Mouse (Mus musculus) forebrain, postnatal 0 days (tissue): Measurements from ENCODE around the gene Gm28038. TPM values are rescaled to one million over a fixed set of nuclear protein-coding genes. Genes with fewer than 3 reads are reported as not detected.

Experiments
- ATAC-seq: fragments of 200-750 bp; cut with Nextera tagmentation; 2 replicates; pipeline ENCODE4 v1.8.0; 2017; ENCODE audit warnings: mild to moderate bottlenecking, moderate library complexity
- DNase-seq: peaks from one replicate; pipeline ENCODE4 v3.0.0-alpha.2; 2015
- H3K27ac ChIP-seq: fragments of 300-500 bp; sonication (generic); 2 replicates; pipeline ENCODE4 v1.5.1; 2014; ENCODE audit warnings: low read depth, mild to moderate bottlenecking, antibody characterized with exemption, low read length, moderate library complexity, mixed read lengths
- H3K27me3 ChIP-seq: fragments of 300-500 bp; sonication (generic); 2 replicates; pipeline ENCODE4 v1.6.1; 2014; ENCODE audit warnings: mild to moderate bottlenecking, low read length, mixed read lengths; ENCODE audit not compliant: insufficient read depth
- H3K36me3 ChIP-seq: fragments of 300-500 bp; sonication (generic); 2 replicates; pipeline ENCODE4 v1.6.1; 2014; ENCODE audit warnings: mild to moderate bottlenecking, moderate library complexity; ENCODE audit not compliant: insufficient read depth
- H3K4me1 ChIP-seq: fragments of 300-500 bp; sonication (generic); 2 replicates; pipeline ENCODE4 v1.6.1; 2014; ENCODE audit warnings: antibody characterized with exemption; ENCODE audit not compliant: insufficient read depth
- H3K4me2 ChIP-seq: fragments of 300-500 bp; sonication (generic); 2 replicates; pipeline ENCODE4 v1.6.1; 2014; ENCODE audit warnings: low read depth, mild to moderate bottlenecking, moderate library complexity
- H3K4me3 ChIP-seq: fragments of 300-500 bp; sonication (generic); 2 replicates; pipeline ENCODE4 v1.5.1; 2014; ENCODE audit warnings: low read depth, low read length, mixed read lengths
- H3K9ac ChIP-seq: fragments of 300-500 bp; sonication (generic); 2 replicates; pipeline ENCODE4 v1.6.1; 2014; ENCODE audit warnings: mild to moderate bottlenecking
- H3K9me3 ChIP-seq: fragments of 300-500 bp; sonication (generic); 2 replicates; pipeline ENCODE4 v1.6.1; 2016; ENCODE audit warnings: low read length
- CTCF ChIP-seq: sonication (generic); IDR thresholded peaks from 2 replicates; pipeline ENCODE4 v1.5.1; 2016; ENCODE audit warnings: antibody characterized with exemption, control low read depth, low read depth
- WGBS: fragments of 180-500 bp; shearing (Covaris S2); extraction: QIAGEN DNeasy Blood & Tissue Kit; methylation state at CpG from one replicate; pipeline ENCODE4 v1.1.7; 2014; 5-methylcytosine and 5-hydroxymethylcytosine counted together
- polyA plus RNA-seq: library from polyadenylated mRNA; unstranded; fragments of >200 nt; fragmentation: Nextera tagmentation; extraction: Ambion mirVana; gene quantifications from 2 replicates; pipeline ENCODE4 v1.2.1, GENCODE M21; 2015
- total RNA-seq: library from RNA; depleted of rRNA; stranded (reverse); fragments of >200 nt; gene quantifications from 2 replicates; pipeline ENCODE4 v1.2.3, GENCODE M21; 2014

Gene Gm28038
- total and polyA plus RNA-seq, 2 experiments from 2014 or later: 2.4 TPM; not detected in 1

GRCm38 (mm10) chr2:30328791-30329190 lies 47.9 kb downstream of the Gm28038 start:
- peaks cover 84% of the 10 kb centered on the region for H3K36me3 ChIP-seq
- H3K9me3 ChIP-seq: no peaks in the 10 kb centered on the region
- H3K4me2 ChIP-seq: no peak overlapping the region
- ATAC-seq: no peak
- no peak for TF ChIP-seq CTCF
- no peak overlapping the region for H3K4me3 ChIP-seq
- no peak overlapping the region for H3K9ac ChIP-seq
- WGBS: 73% methylated on average over 3 of the region's 3 CpGs
- no peaks in the 10 kb centered on the region for H3K4me1 ChIP-seq
- DNase-seq: no peak
- no peaks in the 10 kb centered on the region for H3K27me3 ChIP-seq
- no peak overlapping the region for H3K27ac ChIP-seq

GRCm38 (mm10) chr2:30335324-30335723 lies 54.5 kb downstream of the Gm28038 start:
- 93% methylated on average over 2 of the region's 2 CpGs for WGBS
- no peaks in the 10 kb centered on the region for H3K4me1 ChIP-seq
- H3K9me3 ChIP-seq: no peaks in the 10 kb centered on the region

GRCm38 (mm10) chr2:30336174-30336915 lies 55.5 kb downstream of the Gm28038 start:
- H3K27ac ChIP-seq: no peak overlapping the region
- H3K27me3 ChIP-seq: no peaks in the 10 kb centered on the region
- ATAC-seq (no peak), DNase-seq (no peak)
- H3K9me3 ChIP-seq: no peaks in the 10 kb centered on the region
- no peak for TF ChIP-seq CTCF
- 83% methylated on average over 16 of the region's 16 CpGs for WGBS
- peaks cover 89% of the 10 kb centered on the region for H3K36me3 ChIP-seq
- H3K4me2 ChIP-seq: no peak overlapping the region
- no peak overlapping the region for H3K4me3 ChIP-seq
- no peaks in the 10 kb centered on the region for H3K4me1 ChIP-seq
- no peak overlapping the region for H3K9ac ChIP-seq

More at GRCm38 (mm10) chr2:30335324-30335723, 54.5 kb downstream of the Gm28038 start:
- no peak overlapping the region for H3K4me2 ChIP-seq
- ATAC-seq (no peak), DNase-seq (no peak)
- TF ChIP-seq CTCF: no peak
- H3K27me3 ChIP-seq: no peaks in the 10 kb centered on the region
- H3K4me3 ChIP-seq: no peak overlapping the region
- no peak overlapping the region for H3K27ac ChIP-seq
- H3K36me3 ChIP-seq: peaks cover 86% of the 10 kb centered on the region
- H3K9ac ChIP-seq: no peak overlapping the region

- H3K9ac ChIP-seq: no peak overlapping the region
- H3K4me1 ChIP-seq: no peaks in the 10 kb centered on the region
- ATAC-seq: no peak
- peaks cover 97% of the 10 kb centered on the region for H3K36me3 ChIP-seq
- H3K9me3 ChIP-seq: no peaks in the 10 kb centered on the region
- no peak for TF ChIP-seq CTCF
- no peak overlapping the region for H3K4me3 ChIP-seq
- H3K4me2 ChIP-seq: no peak overlapping the region
- no peak overlapping the region for H3K27ac ChIP-seq
- H3K27me3 ChIP-seq: no peaks in the 10 kb centered on the region
- DNase-seq: no peak
- WGBS: 94% methylated on average over 12 of the region's 12 CpGs
Measured at GRCm38 (mm10) chr2:30337179-30337578, 56.3 kb downstream of the Gm28038 start.

GRCm38 (mm10) chr2:30342061-30342460 lies 61.2 kb downstream of the Gm28038 start:
- DNase-seq: no peak
- no peak overlapping the region for H3K27ac ChIP-seq
- no peak for TF ChIP-seq CTCF
- no peak for ATAC-seq
- 89% methylated on average over 3 of the region's 3 CpGs for whole genome bisulfite sequencing
- no peaks in the 10 kb centered on the region for H3K27me3 ChIP-seq
- H3K4me1 ChIP-seq: no peaks in the 10 kb centered on the region
- H3K9me3 ChIP-seq: no peaks in the 10 kb centered on the region
- H3K36me3 ChIP-seq: peaks cover 97% of the 10 kb centered on the region
- H3K9ac ChIP-seq: no peak overlapping the region
- no peak overlapping the region for H3K4me2 ChIP-seq
- H3K4me3 ChIP-seq: no peak overlapping the region

- H3K27me3 ChIP-seq: no peaks in the 10 kb centered on the region
- no peaks in the 10 kb centered on the region for H3K4me1 ChIP-seq
- H3K27ac ChIP-seq: no peak overlapping the region
- DNase-seq: no peak
- no peaks in the 10 kb centered on the region for H3K9me3 ChIP-seq
- no peak overlapping the region for H3K9ac ChIP-seq
- ATAC-seq: no peak
- no peak overlapping the region for H3K4me2 ChIP-seq
- TF ChIP-seq CTCF: no peak
- 94% methylated on average over 7 of the region's 7 CpGs for WGBS
- peaks cover 95% of the 10 kb centered on the region for H3K36me3 ChIP-seq
- H3K4me3 ChIP-seq: no peak overlapping the region
Measured at GRCm38 (mm10) chr2:30342544-30342943, 61.7 kb downstream of the Gm28038 start.

GRCm38 (mm10) chr2:30343601-30344137 lies 62.8 kb downstream of the Gm28038 start:
- Histone ChIP-seq H3K9ac (no peak overlapping the region), H3K27me3 (no peaks in the 10 kb centered on the region), H3K4me1 (no peaks in the 10 kb centered on the region), H3K36me3 (peaks cover 96% of the 10 kb centered on the region), H3K4me2 (no peak overlapping the region), H3K9me3 (no peaks in the 10 kb centered on the region), H3K27ac (no peak overlapping the region), H3K4me3 (no peak overlapping the region)
- 56% methylated on average over 14 of the region's 14 CpGs for WGBS
- ATAC-seq (peak; percentile 29), DNase-seq (no peak)
- peak; percentile 12; the same call in 1 of the 2 replicates for TF ChIP-seq CTCF
